Mouse (Mus musculus) WW6 (cell line): ENCODE measurements at regions not wholly inside any gene's neighbourhood (a gene's known extent, or its start where the extent isn't known, plus 50 kb on each side); places are given as distances from the start of the nearest gene placed in this dataset.
"Not testable (repeated sequence)": the region's sequence is repeated elsewhere in the genome, so short reads cannot be mapped to it uniquely, and the experiment has no call there.

ENCODE experiments used
- DNase-seq: peaks from one replicate; pipeline ENCODE4 v3.0.0-alpha.2; 2013; ENCODE audit warnings: low read depth, low spot score

GRCm38 (mm10) chr4:44424831-44425704 lies 124.4 kb downstream of the Melk start:
- DNase-seq, result peak; percentile 11

GRCm38 (mm10) chr4:44434593-44434992 lies 133.9 kb downstream of the Melk start:
- DNase-seq, result peak; percentile 31

GRCm38 (mm10) chr4:44445511-44445910 lies 144.8 kb downstream of the Melk start:
- no peak for DNase-seq

GRCm38 (mm10) chr4:44450881-44451532 lies 150.3 kb downstream of the Melk start:
- no peak for DNase-seq

GRCm38 (mm10) chr4:44452043-44452618 lies 151.5 kb downstream of the Melk start:
- DNase-seq, result no peak

- no peak for DNase-seq
These were observed 152.9 kb downstream of the Melk start for GRCm38 (mm10) chr4:44453552-44453951.

GRCm38 (mm10) chr4:44455851-44456250 lies 155.2 kb downstream of the Melk start:
- DNase-seq, result no peak

GRCm38 (mm10) chr4:44473511-44473910 lies 172.8 kb downstream of the Melk start:
- DNase-seq, result not testable (repeated sequence)
